Mouse (Mus musculus) A20 (cell line): ENCODE data around the gene Bivm.
A peak's percentile ranks its signal among the peaks of the same experiment; 100 is the strongest.

Source experiments
- DNase-seq: peaks from one replicate; pipeline ENCODE4 v3.0.0-alpha.2; 2011; ENCODE audit warnings: low read depth, low spot score

Gene Bivm

GRCm38 (mm10) chr1:44118239-44119054 is at the start of gene Bivm, which contains the start of gene Kdelc1:
TSS of gene Bivm (plus strand) at chr1:44118957.
TSS of gene Kdelc1 (minus strand) at chr1:44118808.
- DNase-seq, result peak; percentile 83

DNA sequence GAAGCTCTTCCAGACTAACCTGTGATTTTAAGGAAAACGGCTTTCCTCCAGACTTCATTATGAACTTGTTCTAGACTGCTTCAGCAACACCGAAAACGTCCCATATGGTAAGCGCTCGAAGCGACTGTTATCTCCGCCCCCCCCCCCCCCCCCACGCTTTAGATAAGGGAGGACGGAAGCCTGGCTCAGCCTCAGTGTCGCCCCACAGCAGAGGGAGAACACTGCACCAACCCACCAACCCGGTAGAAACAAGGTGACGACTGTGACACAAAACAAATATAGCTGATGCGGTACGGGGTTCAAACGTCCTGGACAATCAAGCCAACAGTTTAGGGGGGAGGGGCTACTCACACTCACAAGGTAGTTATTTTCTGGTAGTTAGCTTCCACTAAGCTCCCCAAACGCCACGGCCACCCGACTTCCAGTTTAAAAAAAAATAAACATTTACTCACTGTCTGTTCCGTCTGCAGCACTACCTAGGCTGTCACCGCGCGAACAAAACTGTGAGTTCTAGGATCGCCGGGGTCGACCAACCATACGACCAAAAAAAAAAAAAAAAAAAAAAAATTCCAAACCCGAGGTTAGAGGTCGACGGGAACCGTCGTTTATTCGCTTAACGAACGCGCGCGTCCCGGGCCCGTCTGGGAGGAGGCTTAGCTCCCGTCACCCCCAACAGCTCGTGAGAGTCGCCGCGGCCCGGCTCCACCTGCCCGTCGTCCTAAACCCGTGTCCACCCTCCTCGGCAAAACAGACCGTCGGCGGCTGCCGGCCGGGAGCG is 17.1 kb upstream of the Bivm start:
- peak; percentile 87 for DNase-seq

- DNase-seq, result peak; percentile 97
These were observed 16.5 kb upstream of the Bivm start, which contains the start of gene Tex30 for GRCm38 (mm10) chr1:44102259-44102717. TSS of gene Tex30 (minus strand) at chr1:44102441.

DNA sequence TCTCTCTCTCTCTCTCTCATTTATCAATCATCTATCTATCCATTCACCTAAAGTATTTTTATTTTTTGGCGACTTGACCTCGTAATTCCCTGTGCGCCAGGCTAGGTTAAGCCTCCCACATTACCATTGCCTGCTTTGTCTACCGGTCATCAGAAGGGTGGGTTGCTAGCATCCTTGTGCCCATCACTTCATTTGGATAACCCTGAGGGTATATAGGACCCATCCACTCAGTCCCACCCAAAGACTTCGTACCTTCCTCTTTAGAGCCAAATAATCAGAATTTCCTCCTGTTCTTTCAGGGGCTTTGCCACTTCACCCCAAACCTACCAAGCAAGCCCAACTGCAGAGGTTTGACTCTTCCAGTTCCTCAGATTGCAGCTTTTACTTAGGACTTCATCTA is 15.8 kb upstream of the Bivm start:
- DNase-seq, result peak; percentile 50

DNA sequence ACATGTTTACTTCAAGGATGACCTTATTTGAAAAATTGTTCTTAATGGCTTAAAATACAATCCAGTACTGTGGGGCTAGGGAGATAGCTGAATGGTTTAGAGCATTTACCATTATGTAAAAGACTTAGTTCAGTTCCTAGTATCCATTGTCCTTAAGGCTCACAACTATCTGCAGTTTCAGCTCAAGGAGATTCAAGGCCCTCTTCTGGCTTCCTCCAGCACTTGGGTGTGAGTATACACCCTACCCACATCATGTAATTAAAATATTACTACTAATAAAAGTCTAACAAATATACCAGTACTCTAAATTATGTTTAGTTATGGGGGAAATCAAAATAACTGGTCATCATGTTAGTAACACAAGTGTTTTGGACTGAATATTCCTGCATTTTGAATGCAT is 1.2 kb upstream of the Bivm start:
- DNase-seq, result peak; percentile 26

- DNase-seq, result peak; percentile 65
These were observed 680 bp downstream of the Bivm start for GRCm38 (mm10) chr1:44119201-44120073.

GRCm38 (mm10) chr1:44120074-44120406 is 1.3 kb downstream of the Bivm start:
- no peak for DNase-seq

DNA sequence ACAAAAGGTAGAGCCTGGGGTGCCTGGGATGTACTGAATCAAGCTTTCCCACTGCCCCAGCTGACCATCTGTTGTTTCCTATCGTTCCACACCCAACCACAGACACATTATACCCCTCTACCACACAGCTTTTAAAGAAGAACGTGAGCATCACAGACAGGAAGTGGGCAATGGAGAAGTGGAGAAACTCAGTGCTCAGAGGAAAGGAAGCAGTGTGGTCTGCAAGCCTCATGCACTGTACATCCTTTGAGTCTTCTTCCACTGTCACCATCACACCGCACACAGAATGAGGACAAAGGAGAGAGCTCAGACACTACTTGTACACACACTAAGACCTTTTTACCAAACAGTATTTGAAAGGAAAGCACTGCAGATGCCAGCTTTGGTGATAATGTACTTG is 3.5 kb downstream of the Bivm start:
- DNase-seq, result no peak

- no peak for DNase-seq
These were observed 6.8 kb downstream of the Bivm start for GRCm38 (mm10) chr1:44125590-44125989.

DNA sequence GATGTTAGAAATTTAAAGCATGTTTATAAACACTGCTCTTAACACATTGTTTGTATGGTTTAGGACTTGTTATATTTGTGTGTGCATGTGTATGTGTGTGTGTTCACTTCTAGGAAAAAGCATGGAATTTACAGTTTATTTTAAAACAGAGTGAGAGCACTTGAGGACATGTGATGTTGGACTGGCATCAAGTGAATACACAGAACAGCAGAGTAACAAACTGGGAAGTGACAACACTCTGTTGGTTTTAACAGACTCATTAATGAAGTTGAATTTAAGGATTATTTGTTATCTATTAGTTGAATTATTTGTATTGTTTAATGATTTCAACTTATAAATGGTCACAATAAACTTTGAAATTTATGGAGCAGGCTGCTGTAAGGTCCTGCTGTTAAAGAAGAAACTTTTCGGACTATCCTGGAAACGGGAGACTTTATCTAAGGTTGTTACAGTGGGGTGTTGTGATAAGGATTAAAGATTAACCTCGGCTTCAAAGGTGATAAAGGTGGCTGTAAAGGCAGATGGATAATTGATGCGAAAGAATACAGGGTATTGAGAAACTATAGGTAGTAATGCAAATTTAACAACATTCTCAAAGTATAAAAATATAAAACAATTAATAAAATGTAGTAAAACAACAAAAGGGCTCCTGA is 11.3 kb downstream of the Bivm start:
- no peak for DNase-seq

DNA sequence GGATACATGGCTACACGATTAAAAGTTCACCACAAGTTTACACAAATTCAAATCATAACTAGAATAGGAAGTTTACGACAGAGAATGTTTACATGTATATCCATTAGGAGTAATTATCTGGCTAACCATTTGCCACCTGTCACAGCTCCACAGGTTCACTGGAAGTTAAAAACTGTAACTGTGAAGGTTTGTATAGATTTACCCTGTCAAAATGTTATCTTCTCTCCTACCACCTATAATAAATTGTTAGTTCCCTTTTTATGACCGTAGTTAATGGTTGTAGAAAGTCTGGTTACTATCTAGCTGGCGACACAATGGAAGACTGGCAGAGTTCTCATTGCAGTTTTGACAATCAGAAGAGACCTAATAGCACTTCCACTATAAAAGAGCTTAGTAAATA is 21.5 kb downstream of the Bivm start:
- DNase-seq, result no peak

- DNase-seq, result no peak
These were observed 24.0 kb downstream of the Bivm start for GRCm38 (mm10) chr1:44142747-44143146.

- DNase-seq, result peak; percentile 93
These were observed 29.0 kb downstream of the Bivm start, which contains the start of gene Ercc5 for GRCm38 (mm10) chr1:44147563-44148381. TSS of gene Ercc5 (plus strand) at chr1:44147744.

DNA sequence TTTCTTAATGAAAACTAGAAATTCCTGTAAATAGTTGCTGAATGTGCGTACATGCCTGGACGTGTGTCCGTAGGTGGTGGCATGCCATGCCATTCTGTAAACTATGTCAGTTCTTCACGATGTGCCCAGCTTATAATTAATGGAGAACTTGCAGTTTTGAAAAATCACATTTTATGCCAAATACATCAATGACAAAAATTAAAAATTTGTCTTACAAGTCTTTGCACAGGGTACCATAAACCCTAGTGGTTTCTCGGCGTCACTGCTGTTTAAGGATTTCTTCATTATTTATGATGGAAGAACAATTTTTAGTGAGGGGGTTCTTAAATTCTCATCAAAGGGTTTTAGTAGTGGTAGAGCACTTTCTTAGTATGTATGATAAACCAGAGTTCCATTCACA is 29.9 kb downstream of the Bivm start:
- DNase-seq, result peak; percentile 59

GRCm38 (mm10) chr1:44155287-44155686 is 36.5 kb downstream of the Bivm start:
- DNase-seq, result peak; percentile 60

DNA sequence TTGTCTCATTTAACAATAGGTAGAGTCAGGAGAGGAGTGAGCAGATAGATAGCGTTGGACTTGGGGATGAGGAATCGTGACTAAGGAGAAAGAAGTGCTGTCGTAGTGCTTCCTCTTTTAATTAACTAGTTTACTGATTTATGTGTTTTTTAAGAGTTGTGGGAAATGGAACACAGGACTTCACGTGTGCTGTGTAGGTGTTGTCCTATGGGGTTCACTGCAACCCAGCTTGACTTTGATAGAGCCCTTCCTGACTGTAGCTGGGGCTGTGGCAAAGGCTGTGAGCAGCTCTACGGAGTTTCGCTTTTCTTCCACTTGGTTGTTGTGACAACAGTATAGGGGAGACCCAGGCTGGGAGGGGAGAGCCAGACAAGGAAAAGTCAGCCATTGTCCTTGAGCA is 39.6 kb downstream of the Bivm start:
- no peak for DNase-seq

DNA sequence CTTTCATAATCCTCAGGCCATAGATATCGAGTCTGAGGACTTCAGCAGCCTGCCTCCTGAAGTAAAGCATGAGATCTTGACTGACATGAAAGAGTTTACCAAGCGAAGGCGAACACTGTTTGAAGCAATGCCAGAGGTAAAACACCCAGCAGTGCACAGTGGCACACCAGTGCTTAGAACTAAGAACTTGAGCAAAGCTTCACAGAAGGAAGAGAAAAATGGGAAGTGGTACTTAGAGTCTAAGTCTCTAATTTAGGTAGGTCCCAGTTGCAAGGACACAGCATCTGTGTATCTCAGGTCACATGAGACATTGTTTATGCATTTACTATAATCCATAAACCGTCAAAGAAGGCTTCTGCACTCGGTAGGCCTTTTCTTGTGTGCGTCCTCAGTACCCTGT is 43.1 kb downstream of the Bivm start:
- peak; percentile 73 for DNase-seq

- DNase-seq, result peak; percentile 72
These were observed 43.6 kb downstream of the Bivm start for GRCm38 (mm10) chr1:44162389-44162788.

- no peak for DNase-seq
These were observed 49.2 kb downstream of the Bivm start for GRCm38 (mm10) chr1:44167859-44168383.

DNA sequence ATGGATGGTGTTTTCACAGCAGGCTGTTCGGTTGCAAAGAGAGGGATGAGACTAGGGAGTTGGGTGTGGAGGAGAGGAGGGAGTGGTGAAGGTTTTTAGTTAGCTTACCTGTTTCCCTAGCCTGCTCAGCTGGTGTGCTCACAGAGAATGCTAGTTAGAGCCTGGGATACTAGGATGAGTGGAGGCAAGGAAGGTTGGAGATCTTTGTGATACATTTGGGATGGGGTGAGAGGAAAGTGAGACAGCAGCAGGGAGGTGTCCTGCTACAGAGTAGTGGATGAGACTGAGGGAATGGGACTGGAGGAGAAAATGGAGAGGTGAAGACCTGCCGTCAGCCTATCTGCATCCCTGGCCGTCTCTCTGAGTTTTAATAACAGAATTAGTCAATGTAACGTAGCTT is 53.9 kb downstream of the Bivm start:
- DNase-seq, result no peak
